Mouse (Mus musculus) MEL (cell line): ENCODE measurements around the gene Bri3bp. TPM values are rescaled to one million over a fixed set of nuclear protein-coding genes. Genes with fewer than 3 reads are reported as not detected.

Source experiments
- DNase-seq: peaks from one replicate; pipeline ENCODE4 v3.0.0; 2011; ENCODE audit warnings: low read depth, low spot score
- H3K27ac ChIP-seq: 2 replicates; pipeline ENCODE4 v1.5.1; 2012; ENCODE audit warnings: low read depth, mild to moderate bottlenecking, control low read depth, low read length, moderate library complexity; ENCODE audit not compliant: control insufficient read depth
- H3K27me3 ChIP-seq, 2 experiments: fragments of 150-350 bp in 1 of 2; sonication (generic) in 1 of 2; 2 replicates each; pipeline ENCODE4 v1.6.1; 2012; ENCODE audit warnings: low read length in 2 of 2, mild to moderate bottlenecking in 2 of 2, improper control_type of control experiment in 1 of 2, moderate library complexity in 1 of 2; ENCODE audit not compliant: insufficient read depth in 2 of 2, control insufficient read depth in 1 of 2
- H3K36me3 ChIP-seq, 2 experiments: 2 replicates each; pipeline ENCODE4 v1.6.1; 2012 to 2014; ENCODE audit warnings: low read length in 2 of 2, improper control_type of control experiment in 1 of 2, inconsistent platforms in 1 of 2, mild to moderate bottlenecking in 1 of 2; ENCODE audit not compliant: insufficient read depth in 2 of 2, control insufficient read depth in 1 of 2
- H3K4me1 ChIP-seq, 2 experiments: fragments of 150-350 bp in 1 of 2; sonication (generic) in 1 of 2; 2 replicates each; pipeline ENCODE4 v1.6.1; 2012; ENCODE audit warnings: low read length in 2 of 2, improper control_type of control experiment in 1 of 2, mild to moderate bottlenecking in 1 of 2; ENCODE audit not compliant: insufficient read depth in 2 of 2, control insufficient read depth in 1 of 2
- H3K4me3 ChIP-seq, 2 experiments: fragments of 150-350 bp in 1 of 2; sonication (generic) in 1 of 2; 2 replicates each; pipeline ENCODE4 v1.5.1; 2012; ENCODE audit warnings: low read depth in 2 of 2, low read length in 2 of 2, mild to moderate bottlenecking in 2 of 2, moderate library complexity in 2 of 2, control low read depth in 1 of 2, improper control_type of control experiment in 1 of 2; ENCODE audit not compliant: control insufficient read depth in 1 of 2, insufficient read depth in 1 of 2
- H3K79me2 ChIP-seq: 2 replicates; pipeline ENCODE4 v1.6.1; 2012; ENCODE audit warnings: mild to moderate bottlenecking, low read length, moderate library complexity; ENCODE audit not compliant: control insufficient read depth, poor library complexity, insufficient read depth
- H3K9ac ChIP-seq: 2 replicates; pipeline ENCODE4 v1.6.1; 2012; ENCODE audit warnings: low read depth, mild to moderate bottlenecking, control low read depth, low read length, moderate library complexity; ENCODE audit not compliant: control insufficient read depth, poor library complexity, severe bottlenecking
- H3K9me3 ChIP-seq: fragments of 150-350 bp; sonication (generic); replicated peaks from 2 replicates; pipeline ENCODE4 v1.6.1; 2012; ENCODE audit warnings: mild to moderate bottlenecking, low read length, improper control_type of control experiment, moderate library complexity; ENCODE audit not compliant: insufficient read depth
- BHLHE40 ChIP-seq: IDR thresholded peaks from 2 replicates; pipeline ENCODE4 v1.6.1; 2012; ENCODE audit warnings: low read depth, mild to moderate bottlenecking, inconsistent platforms, low read length, improper control_type of control experiment, borderline replicate concordance
- CHD1 ChIP-seq: IDR thresholded peaks from 2 replicates; pipeline ENCODE4 v1.6.1; 2012; ENCODE audit warnings: low read depth, mild to moderate bottlenecking, inconsistent platforms, low read length, improper control_type of control experiment
- CHD2 ChIP-seq: IDR thresholded peaks from 2 replicates; pipeline ENCODE4 v1.6.1; 2011; ENCODE audit warnings: low read length, improper control_type of control experiment
- CTCF ChIP-seq, 3 experiments: IDR thresholded peaks in 2 of 3; conservative IDR thresholded peaks in 1 of 3; 2 replicates each; pipeline ENCODE4 v1.5.1; 2011 to 2012; ENCODE audit warnings: low read length in 3 of 3, low read depth in 2 of 3, mild to moderate bottlenecking in 2 of 3, improper control_type of control experiment in 1 of 3, inconsistent platforms in 1 of 3, mixed read lengths in 1 of 3, moderate library complexity in 1 of 3; ENCODE audit not compliant: control insufficient read depth in 1 of 3, insufficient read depth in 1 of 3, poor library complexity in 1 of 3, severe bottlenecking in 1 of 3
- E2F4 ChIP-seq: IDR thresholded peaks from 2 replicates; pipeline ENCODE4 v1.6.1; 2011; ENCODE audit warnings: low read depth, low read length, improper control_type of control experiment, borderline replicate concordance
- ELF1 ChIP-seq: IDR thresholded peaks from 2 replicates; pipeline ENCODE4 v1.6.1; 2014; ENCODE audit warnings: low read depth, mild to moderate bottlenecking, inconsistent platforms, low read length, improper control_type of control experiment, moderate library complexity
- ETS1 ChIP-seq: IDR thresholded peaks from 2 replicates; pipeline ENCODE4 v1.6.1; 2012; ENCODE audit warnings: low read depth, mild to moderate bottlenecking, inconsistent platforms, low read length, improper control_type of control experiment, moderate library complexity
- GATA1 ChIP-seq: IDR thresholded peaks from 2 replicates; pipeline ENCODE4 v1.6.1; 2011; ENCODE audit warnings: low read depth, low read length, improper control_type of control experiment
- JUND ChIP-seq: IDR thresholded peaks from 2 replicates; pipeline ENCODE4 v1.6.1; 2011; ENCODE audit warnings: low read depth, mild to moderate bottlenecking, improper control_type of control experiment, low read length
- MAFK ChIP-seq: IDR thresholded peaks from 2 replicates; pipeline ENCODE4 v1.6.1; 2011; ENCODE audit warnings: low read depth, mild to moderate bottlenecking, low read length, improper control_type of control experiment, borderline replicate concordance
- MAX ChIP-seq: IDR thresholded peaks from 2 replicates; pipeline ENCODE4 v1.6.1; 2011; ENCODE audit warnings: low read length, improper control_type of control experiment
- MAZ ChIP-seq: IDR thresholded peaks from 2 replicates; pipeline ENCODE4 v1.6.1; 2012; ENCODE audit warnings: low read depth, mild to moderate bottlenecking, inconsistent platforms, low read length, improper control_type of control experiment
- MEF2A ChIP-seq: IDR thresholded peaks from 2 replicates; pipeline ENCODE4 v1.6.1; 2014; ENCODE audit warnings: low read depth, mild to moderate bottlenecking, inconsistent platforms, low read length, improper control_type of control experiment; ENCODE audit not compliant: poor library complexity, insufficient replicate concordance, severe bottlenecking; ENCODE audit errors: extremely low read depth
- MXI1 ChIP-seq: IDR thresholded peaks from 2 replicates; pipeline ENCODE4 v1.6.1; 2011; ENCODE audit warnings: mild to moderate bottlenecking, low read depth, low read length, improper control_type of control experiment
- MYC ChIP-seq: IDR thresholded peaks from 2 replicates; pipeline ENCODE4 v1.6.1; 2011; ENCODE audit warnings: low read depth, mild to moderate bottlenecking, low read length, improper control_type of control experiment, moderate library complexity
- NRF1 ChIP-seq: IDR thresholded peaks from 2 replicates; pipeline ENCODE4 v1.6.1; 2014; ENCODE audit warnings: low read depth, mild to moderate bottlenecking, inconsistent platforms, low read length, improper control_type of control experiment, moderate library complexity; ENCODE audit not compliant: poor library complexity, insufficient read depth, severe bottlenecking
- POLR2A ChIP-seq, 2 experiments: IDR thresholded peaks; 2 replicates each; pipeline ENCODE4 v1.6.1; 2011 to 2012; ENCODE audit warnings: low read length in 2 of 2, mild to moderate bottlenecking in 2 of 2, control low read depth in 1 of 2, improper control_type of control experiment in 1 of 2, low read depth in 1 of 2, moderate library complexity in 1 of 2; ENCODE audit not compliant: control insufficient read depth in 1 of 2, insufficient read depth in 1 of 2, poor library complexity in 1 of 2
- POLR2AphosphoS5 ChIP-seq: IDR thresholded peaks from 2 replicates; pipeline ENCODE4 v1.6.1; 2012; ENCODE audit warnings: low read depth, borderline replicate concordance, mild to moderate bottlenecking, inconsistent platforms, low read length, moderate library complexity, mixed read lengths
- RAD21 ChIP-seq: IDR thresholded peaks from 2 replicates; pipeline ENCODE4 v1.6.1; 2011; ENCODE audit warnings: mild to moderate bottlenecking, low read depth, low read length, improper control_type of control experiment
- RCOR1 ChIP-seq: IDR thresholded peaks from 2 replicates; pipeline ENCODE4 v1.6.1; 2012; ENCODE audit warnings: low read depth, mild to moderate bottlenecking, inconsistent platforms, low read length, improper control_type of control experiment
- SIN3A ChIP-seq: IDR thresholded peaks from 2 replicates; pipeline ENCODE4 v1.6.1; 2012; ENCODE audit warnings: low read length, improper control_type of control experiment, inconsistent platforms
- SMC3 ChIP-seq: IDR thresholded peaks from 2 replicates; pipeline ENCODE4 v1.6.1; 2011; ENCODE audit warnings: low read depth, low read length, improper control_type of control experiment
- TAL1 ChIP-seq: IDR thresholded peaks from 2 replicates; pipeline ENCODE4 v1.6.1; 2012; ENCODE audit warnings: mild to moderate bottlenecking, inconsistent platforms, low read length, moderate library complexity, mixed read lengths
- TBP ChIP-seq: IDR thresholded peaks from 2 replicates; pipeline ENCODE4 v1.8.0; 2011; ENCODE audit warnings: low read depth, low read length, improper control_type of control experiment
- TCF12 ChIP-seq: IDR thresholded peaks from 2 replicates; pipeline ENCODE4 v1.6.1; 2014; ENCODE audit warnings: low read depth, mild to moderate bottlenecking, inconsistent platforms, low read length, improper control_type of control experiment, moderate library complexity
- UBTF ChIP-seq: IDR thresholded peaks from 2 replicates; pipeline ENCODE4 v1.6.1; 2012; ENCODE audit warnings: low read depth, mild to moderate bottlenecking, inconsistent platforms, low read length, improper control_type of control experiment, moderate library complexity, borderline replicate concordance; ENCODE audit not compliant: insufficient read depth
- USF1 ChIP-seq: IDR thresholded peaks from 2 replicates; pipeline ENCODE4 v1.6.1; 2014; ENCODE audit warnings: low read depth, mild to moderate bottlenecking, inconsistent platforms, low read length, improper control_type of control experiment, moderate library complexity
- USF2 ChIP-seq, 2 experiments: IDR thresholded peaks; 2 replicates each; pipeline ENCODE4 v1.6.1; 2011 to 2012; ENCODE audit warnings: improper control_type of control experiment in 2 of 2, low read length in 2 of 2, borderline replicate concordance in 1 of 2, inconsistent platforms in 1 of 2, low read depth in 1 of 2, mild to moderate bottlenecking in 1 of 2; ENCODE audit not compliant: insufficient read depth in 1 of 2
- ZC3H11A ChIP-seq: IDR thresholded peaks from 2 replicates; pipeline ENCODE4 v1.6.1; 2012; ENCODE audit warnings: low read depth, mild to moderate bottlenecking, inconsistent platforms, low read length, improper control_type of control experiment
- ZKSCAN1 ChIP-seq: IDR thresholded peaks from 2 replicates; pipeline ENCODE4 v1.6.1; 2012; ENCODE audit warnings: low read depth, mild to moderate bottlenecking, inconsistent platforms, low read length, improper control_type of control experiment, moderate library complexity
- ZNF384 ChIP-seq: IDR thresholded peaks from 2 replicates; pipeline ENCODE4 v1.6.1; 2012; ENCODE audit warnings: low read depth, mild to moderate bottlenecking, inconsistent platforms, low read length, improper control_type of control experiment
- polyA plus RNA-seq, 2 experiments: library from polyadenylated mRNA; stranded (reverse) in 1 of 2; unstranded in 1 of 2; fragments of >175 nt in 1 of 2; fragments of >200 nt in 1 of 2; gene quantifications; 2 replicates each; pipeline versions ENCODE4 v1.2.1 to v1.2.4; 2012; ENCODE audit warnings: low replicate concordance in 2 of 2, low read depth in 1 of 2; ENCODE audit not compliant: insufficient read length in 2 of 2, insufficient read depth in 1 of 2, missing spikeins in 1 of 2
- total RNA-seq: library from RNA; depleted of rRNA; stranded (reverse); fragments of 300-350 nt; gene quantifications from 2 replicates; pipeline ENCODE4 v1.2.3, GENCODE M21; 2012

The Bri3bp gene
- total and polyA plus RNA-seq, 3 experiments, result 73.7 to 264 (median 87.6) TPM

DNA sequence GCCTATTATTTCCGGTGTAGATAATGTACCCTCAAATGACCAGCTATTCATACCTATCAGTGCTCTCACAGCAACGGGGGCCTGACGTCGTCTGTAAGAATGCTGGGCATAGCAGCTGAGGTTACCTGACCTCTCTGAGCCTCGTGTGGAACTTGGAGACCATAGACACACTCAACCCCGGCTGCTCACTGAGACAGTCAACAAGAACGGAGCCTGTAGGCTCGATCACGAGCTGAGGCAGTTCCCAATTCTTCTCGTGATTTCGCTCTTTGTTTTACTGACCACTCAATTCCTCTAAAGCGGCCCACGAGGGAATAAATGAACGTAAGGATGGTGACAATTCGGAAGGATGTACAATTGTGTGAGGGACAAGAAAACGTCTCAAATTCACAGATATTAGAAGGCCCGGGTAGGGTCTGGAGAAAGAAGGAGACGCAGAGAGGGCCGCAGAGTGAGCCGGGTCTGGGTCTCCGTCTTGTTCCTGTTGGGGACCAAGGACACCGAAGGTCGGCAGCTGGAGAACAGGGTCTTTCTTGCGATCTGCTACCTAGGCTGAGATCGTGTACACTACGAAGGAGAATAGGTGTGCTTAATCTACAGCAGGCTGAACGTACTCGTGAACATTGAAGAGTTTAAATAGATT, 36.3 kb upstream of the Bri3bp start (continued):
- TF ChIP-seq RCOR1, result no peak
- no peak for TF ChIP-seq JUND
- TF ChIP-seq CHD2, result no peak
- 0 out of 2 replicates have a peak, but pooled peaks have one; percentile 9 for TF ChIP-seq TCF12
- TF ChIP-seq NRF1, result no peak
- TF ChIP-seq CTCF (IDR thresholded peaks at IDR 0.05 in 2 of 3, conservative IDR thresholded peaks at IDR 0.05 in 1 of 3; ENCODE audit: control insufficient read depth in 1 of 3, insufficient read depth in 1 of 3, low read depth in 2 of 3, low read length in 3 of 3, poor library complexity in 1 of 3, severe bottlenecking in 1 of 3), result no peak
- TF ChIP-seq SMC3, result no peak
- no peak; the same call in none of the 2 replicates for TF ChIP-seq MXI1
- TF ChIP-seq E2F4, result no peak
- TF ChIP-seq USF1, result no peak
- no peak for TF ChIP-seq MEF2A
- TF ChIP-seq CHD1, result no peak; the same call in 1 of the 2 replicates
- peak; percentile 40 for TF ChIP-seq GATA1
- TF ChIP-seq MYC, result peak; percentile 12; the same call in 1 of the 2 replicates
- no peak for TF ChIP-seq TAL1
- no peak for TF ChIP-seq POLR2AphosphoS5
- no peak for TF ChIP-seq ZNF384
- TF ChIP-seq MAX, result peak; percentile 35; the same call in 1 of the 2 replicates

- peak overlapping the region; percentile 74 for H3K9ac ChIP-seq
- peak overlapping the region; percentile 77 to 91 for H3K4me3 ChIP-seq
- H3K79me2 ChIP-seq, result no peaks in the 10 kb centered on the region; the same call in 1 of the 2 replicates
- peak overlapping the region; percentile 63 for H3K27ac ChIP-seq
- H3K9me3 ChIP-seq, result no peaks in the 10 kb centered on the region
- DNase-seq, result peak; percentile 82
- peaks cover 0 to 8% of the 10 kb centered on the region in 2 experiments; a peak in 1 of 4 replicates for H3K4me1 ChIP-seq
- H3K36me3 ChIP-seq, result peaks cover 0 to 3% of the 10 kb centered on the region in 2 experiments; a peak in 1 of 4 replicates
- no peaks in the 10 kb centered on the region for H3K27me3 ChIP-seq
- TF ChIP-seq RAD21 (no peak), ZC3H11A (no peak), TBP (peak; percentile 99), GATA1 (no peak), MEF2A (no peak), JUND (no peak), UBTF (no peak), BHLHE40 (no peak), ETS1 (no peak), USF2 (IDR thresholded peaks at IDR 0.05; ENCODE audit: borderline replicate concordance in 1 of 2, insufficient read depth in 1 of 2, low read depth in 1 of 2, low read length in 2 of 2) (no peak), POLR2A (IDR thresholded peaks at IDR 0.05; ENCODE audit: control insufficient read depth in 1 of 2, insufficient read depth in 1 of 2, low read depth in 1 of 2, low read length in 2 of 2, poor library complexity in 1 of 2) (no peak), MAFK (peak; percentile 97), CTCF (IDR thresholded peaks at IDR 0.05 in 2 of 3, conservative IDR thresholded peaks at IDR 0.05 in 1 of 3; ENCODE audit: control insufficient read depth in 1 of 3, insufficient read depth in 1 of 3, low read depth in 2 of 3, low read length in 3 of 3, poor library complexity in 1 of 3, severe bottlenecking in 1 of 3) (no peak), CHD1 (no peak), E2F4 (peak; percentile 55; the same call in 1 of the 2 replicates), SIN3A (no peak; the same call in 1 of the 2 replicates), MAZ (no peak), ELF1 (peak; percentile 76; the same call in 1 of the 2 replicates), ZKSCAN1 (no peak)
Measured at GRCm38 (mm10) chr5:125405546-125406248, 35.7 kb upstream of the Bri3bp start.
